Comparison of ENCODE assay signal across 8 mouse cellular contexts in the genomic region with DNA sequence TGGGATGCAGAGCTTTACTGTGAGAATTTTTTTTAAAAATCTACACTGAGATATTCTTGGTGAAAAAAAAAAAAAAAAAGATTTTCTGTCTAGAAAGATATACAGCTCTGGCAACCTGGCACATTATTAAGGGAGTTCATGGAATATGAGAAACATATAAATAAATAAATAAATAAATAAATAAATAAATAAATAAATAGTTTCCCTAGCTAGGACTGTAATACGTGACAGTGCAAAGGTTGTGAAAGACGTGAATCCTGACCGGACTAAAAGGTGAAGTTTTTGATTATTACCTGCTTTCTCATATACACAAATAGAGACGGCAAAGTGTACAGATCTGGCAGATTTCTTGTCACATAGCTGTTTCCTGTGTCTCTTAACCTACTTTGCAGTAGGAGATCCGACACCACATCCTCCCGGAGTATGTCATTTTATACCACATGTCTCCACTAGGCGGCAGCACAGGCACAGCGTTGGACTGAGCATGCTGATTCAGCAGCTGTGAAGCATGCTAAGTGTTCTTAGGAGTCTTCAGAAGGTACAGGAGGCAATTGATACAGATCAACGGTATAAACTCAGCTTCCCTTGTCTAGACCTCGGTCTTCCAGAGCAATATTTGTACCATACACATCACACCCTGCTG. TPM values are rescaled to one million over a fixed set of nuclear protein-coding genes. Genes with fewer than 3 reads are reported as not detected.
DNase-seq lines count a peak whose midpoint lies in the region.

No protein-coding gene starts in this region.

- DNase-seq in WW6 (ENCODE audit: low read depth, low spot score) = peak; percentile 43
- peak; percentile 92 to 96 for DNase-seq in cerebellum, postnatal 25 days
- peak; percentile 94 to 98 for DNase-seq in frontal cortex, postnatal 36 days (ENCODE audit: low spot score in 2 of 2)
- peak; percentile 73 for DNase-seq in induced T-regulatory cell, adult 2 months (ENCODE audit: low read depth)
- DNase-seq in left cerebral cortex, adult 8-10 months (ENCODE audit: low spot score in 2 of 2) = peak; percentile 84 to 87
- peak; percentile 95 to 97 for DNase-seq in right cerebral cortex, postnatal 10 days (ENCODE audit: low spot score in 2 of 2)
- peak; percentile 29 for DNase-seq in urinary bladder, postnatal 10 days (ENCODE audit: low spot score)

- peak overlapping the region; percentile 31 for H3K4me3 ChIP-seq in megakaryocyte, embryonic 14.5 days (replicated peaks)

- no peaks in the 10 kb centered on the region for H3K36me3 ChIP-seq in megakaryocyte, embryonic 14.5 days (replicated peaks; ENCODE audit: low read length)

- no peaks in the 10 kb centered on the region for H3K9me3 ChIP-seq in megakaryocyte, embryonic 14.5 days

- H3K4me1 ChIP-seq in megakaryocyte, embryonic 14.5 days = peaks cover 8% of the 10 kb centered on the region; the same call in 1 of the 2 replicates

- H3K27me3 ChIP-seq in megakaryocyte, embryonic 14.5 days (replicated peaks) = peaks cover 5% of the 10 kb centered on the region

RNA-seq across cellular contexts. Expression of a gene that starts 2.5 kb away (rescaled TPM):
- 10 to 100 TPM; 47.3 to 54.4 (median 49.9) TPM for total RNA-seq in left cerebral cortex, adult 8-10 months (2022)
- not detected in 2 replicates for polyA plus RNA-seq in megakaryocyte, embryonic 14.5 days (2012; ENCODE audit: insufficient read depth, low replicate concordance)

Comparison
In these comparisons a context has a peak if more than half of its experiments do, and no peak if none do; other contexts are left out.
1. Peak in every context shown above with its lines: DNase-seq and H3K4me3 ChIP-seq.
2. DNase-seq: peak in every context shown above with its lines; median percentile 96 in frontal cortex, postnatal 36 days; 96 in right cerebral cortex, postnatal 10 days; 94 in cerebellum, postnatal 25 days; 86 in left cerebral cortex, adult 8-10 months; 73 in induced T-regulatory cell, adult 2 months; 43 in WW6; 29 in urinary bladder, postnatal 10 days.